Mouse (Mus musculus): ENCODE results near the gene Pak3. TPM values are rescaled to one million over a fixed set of nuclear protein-coding genes. Genes with fewer than 3 reads are reported as not detected.
"Not testable (repeated sequence)": the region's sequence is repeated elsewhere in the genome, so short reads cannot be mapped to it uniquely, and the experiment has no call there.

The Pak3 gene
- polyA plus RNA-seq (2012) = not detected in 2 replicates

DNA sequence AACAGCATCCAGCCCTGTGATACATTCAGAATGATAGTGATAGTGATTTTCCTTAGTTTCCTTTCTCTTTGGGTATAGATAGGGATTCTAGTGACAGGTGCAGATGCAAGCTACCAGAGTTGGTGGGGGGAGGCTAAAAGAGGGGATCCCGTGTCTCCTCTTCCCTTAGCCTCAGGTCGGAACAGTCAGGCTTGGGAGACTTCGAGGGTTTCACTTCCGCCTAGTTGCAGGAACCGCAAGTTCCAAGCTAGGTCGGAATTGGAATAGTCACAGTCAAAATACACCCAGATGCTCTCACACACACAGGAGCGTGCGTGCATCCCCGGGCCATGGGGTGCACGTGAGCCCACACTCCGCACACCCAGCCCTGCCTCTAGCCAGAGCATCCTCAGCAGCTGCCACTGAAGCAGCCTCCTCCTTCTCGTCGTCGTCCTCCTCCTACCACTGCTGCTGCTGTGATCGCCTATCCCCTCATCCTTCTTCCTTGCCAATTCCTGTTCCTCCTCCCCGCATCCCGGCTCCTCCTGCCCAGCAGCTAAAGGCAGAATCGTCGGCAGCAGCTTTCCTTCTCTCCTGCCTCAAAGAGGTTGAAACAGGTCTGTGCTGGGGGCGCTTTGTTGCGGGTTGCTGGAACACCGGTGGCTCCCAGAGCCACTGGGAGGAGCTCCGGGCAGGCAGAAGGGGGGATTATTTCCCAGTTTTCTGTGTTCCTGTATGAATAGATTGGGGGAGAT lies at the start of gene Pak3:
TSS of gene Pak3 (plus strand) at position 424 of the 734 bp plus-strand sequence.
- no peaks in the 10 kb centered on the region for H3K4me1 ChIP-seq (ENCODE audit: control insufficient read depth)
- peaks cover 9% of the 10 kb centered on the region for H3K27me3 ChIP-seq (ENCODE audit: control insufficient read depth)
- peaks cover 2% of the 10 kb centered on the region; the same call in 1 of the 2 replicates for H3K9me3 ChIP-seq (ENCODE audit: control insufficient read depth, low read length)
- no peak within 1 kb of the TSS for H3K4me3 ChIP-seq (replicated peaks)
- TF ChIP-seq GATA1 (IDR thresholded peaks at IDR 0.05; ENCODE audit: low read length) (no peak), TAL1 (IDR thresholded peaks at IDR 0.05; ENCODE audit: low read length) (no peak)
- no peaks in the 10 kb centered on the region for H3K36me3 ChIP-seq (ENCODE audit: control insufficient read depth)

DNA sequence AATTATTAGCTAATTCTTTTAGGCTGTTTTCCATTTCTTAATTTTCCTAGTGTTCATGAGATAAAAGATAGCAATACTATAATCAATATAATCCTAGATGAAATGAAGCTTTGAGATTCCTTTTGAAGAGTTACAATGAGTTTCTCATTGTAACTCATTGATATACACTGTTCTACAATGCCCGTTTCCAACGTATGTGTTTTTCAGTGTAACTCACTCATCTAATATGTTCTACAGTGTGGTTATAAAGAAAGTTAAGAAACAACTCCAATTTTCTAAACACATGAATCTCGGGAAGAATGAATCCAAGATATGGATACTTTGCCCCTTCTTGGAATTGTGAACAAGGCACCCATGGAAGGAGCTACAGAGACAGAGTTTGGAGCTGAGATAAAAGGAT lies 35.5 kb upstream of the Pak3 start:
- Histone ChIP-seq H3K27me3 (ENCODE audit: control insufficient read depth) (no peaks in the 10 kb centered on the region), H3K9me3 (ENCODE audit: control insufficient read depth, low read length) (no peaks in the 10 kb centered on the region), H3K4me1 (ENCODE audit: control insufficient read depth) (no peaks in the 10 kb centered on the region), H3K36me3 (ENCODE audit: control insufficient read depth) (no peaks in the 10 kb centered on the region), H3K4me3 (replicated peaks) (no peak overlapping the region)
- TF ChIP-seq TAL1 (IDR thresholded peaks at IDR 0.05; ENCODE audit: low read length) (no peak), GATA1 (IDR thresholded peaks at IDR 0.05; ENCODE audit: low read length) (no peak)

DNA sequence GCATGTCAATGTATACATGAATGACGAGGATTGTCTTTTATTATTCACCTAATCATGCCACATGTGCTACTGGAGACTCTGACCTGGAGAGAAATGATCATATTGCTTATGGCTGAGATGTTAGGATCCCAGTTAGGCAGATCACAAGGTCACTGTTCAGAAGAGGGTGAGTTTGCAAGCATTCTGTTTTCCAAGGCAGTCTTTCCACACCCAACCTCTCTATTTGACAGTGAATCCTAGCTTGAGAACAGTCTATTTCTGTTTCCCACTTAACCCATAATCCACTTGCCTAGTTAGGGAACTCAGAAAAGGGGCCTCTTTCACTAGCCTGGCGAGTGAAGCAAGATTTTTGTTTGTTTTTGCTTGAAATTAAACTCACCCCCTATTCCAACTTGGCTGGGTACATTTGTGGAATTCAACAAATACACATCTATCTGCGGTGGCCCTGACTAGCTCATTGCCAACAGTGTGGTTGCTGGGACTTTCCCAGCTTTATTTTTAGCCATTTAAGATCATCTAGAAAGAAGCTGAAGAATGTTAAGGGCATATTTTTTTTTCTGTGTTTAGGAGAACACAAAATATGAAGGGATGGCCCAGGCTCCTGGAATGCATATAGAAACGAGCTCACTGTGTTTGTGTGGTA lies 17.2 kb upstream of the Pak3 start:
- no peaks in the 10 kb centered on the region for H3K9me3 ChIP-seq (ENCODE audit: control insufficient read depth, low read length)
- H3K4me1 ChIP-seq (ENCODE audit: control insufficient read depth) = no peaks in the 10 kb centered on the region
- H3K4me3 ChIP-seq (replicated peaks) = no peak overlapping the region
- no peaks in the 10 kb centered on the region for H3K27me3 ChIP-seq (ENCODE audit: control insufficient read depth)
- no peaks in the 10 kb centered on the region for H3K36me3 ChIP-seq (ENCODE audit: control insufficient read depth)
- TF ChIP-seq GATA1 (IDR thresholded peaks at IDR 0.05; ENCODE audit: low read length) = no peak
- TF ChIP-seq TAL1 (IDR thresholded peaks at IDR 0.05; ENCODE audit: low read length) = no peak

DNA sequence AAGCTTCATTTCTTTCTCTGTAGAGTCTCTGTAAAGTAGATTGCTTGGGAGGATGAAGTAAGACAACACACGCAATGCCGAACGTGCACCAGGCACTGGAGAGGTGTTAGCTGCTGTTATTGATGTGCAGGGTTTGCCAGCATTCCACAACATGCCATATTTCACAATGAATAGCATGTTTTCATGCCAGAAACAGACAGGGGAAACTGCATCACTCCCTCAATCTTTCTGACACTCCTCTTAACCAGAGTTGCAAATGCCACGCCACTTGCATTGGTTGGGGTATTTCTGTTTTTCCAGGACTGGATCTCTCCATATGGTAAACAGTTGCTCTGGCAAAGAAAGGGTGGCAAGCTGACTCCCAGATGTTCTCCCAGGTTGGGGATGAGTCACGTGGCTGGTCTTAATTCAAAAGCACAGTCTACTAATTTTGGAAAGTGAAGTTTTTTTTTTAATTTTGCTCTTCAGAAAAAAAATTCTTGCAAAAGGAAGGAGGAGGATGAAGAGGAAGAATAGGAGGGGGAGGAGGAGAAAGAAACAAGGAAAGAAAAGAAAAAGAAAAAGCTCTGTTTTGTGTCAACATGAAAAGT lies 16.5 kb upstream of the Pak3 start:
- Histone ChIP-seq H3K4me3 (replicated peaks) (no peak overlapping the region), H3K27me3 (ENCODE audit: control insufficient read depth) (no peaks in the 10 kb centered on the region), H3K36me3 (ENCODE audit: control insufficient read depth) (no peaks in the 10 kb centered on the region), H3K4me1 (ENCODE audit: control insufficient read depth) (no peaks in the 10 kb centered on the region), H3K9me3 (ENCODE audit: control insufficient read depth, low read length) (no peaks in the 10 kb centered on the region)
- no peak for TF ChIP-seq TAL1 (IDR thresholded peaks at IDR 0.05; ENCODE audit: low read length)

DNA sequence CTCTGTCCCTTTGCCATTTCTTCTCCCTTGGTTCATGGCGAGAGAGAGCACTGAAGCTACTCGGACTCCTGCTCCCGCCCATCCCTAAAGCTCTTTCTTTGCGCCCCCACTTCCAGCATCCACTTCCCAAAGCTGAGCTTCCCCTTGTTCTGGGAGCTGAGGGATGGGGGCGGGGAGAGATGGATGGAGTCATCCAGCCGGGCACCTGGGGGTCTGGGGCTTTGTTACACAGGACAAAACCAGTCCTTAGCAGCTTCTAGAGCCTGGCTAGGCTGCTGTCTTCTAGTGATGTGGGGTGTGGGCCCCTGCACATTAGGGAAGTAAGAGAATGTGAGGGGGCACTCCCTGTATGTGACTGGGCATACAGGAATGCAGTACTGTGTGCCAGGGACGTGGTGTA lies 526 bp downstream of the Pak3 start:
- Histone ChIP-seq H3K9me3 (ENCODE audit: control insufficient read depth, low read length) (peaks cover 2% of the 10 kb centered on the region; the same call in 1 of the 2 replicates), H3K36me3 (ENCODE audit: control insufficient read depth) (no peaks in the 10 kb centered on the region), H3K4me3 (replicated peaks) (no peak overlapping the region), H3K4me1 (ENCODE audit: control insufficient read depth) (no peaks in the 10 kb centered on the region), H3K27me3 (ENCODE audit: control insufficient read depth) (peaks cover 9% of the 10 kb centered on the region)
- no peak for TF ChIP-seq GATA1 (IDR thresholded peaks at IDR 0.05; ENCODE audit: low read length)
- no peak for TF ChIP-seq TAL1 (IDR thresholded peaks at IDR 0.05; ENCODE audit: low read length)

DNA sequence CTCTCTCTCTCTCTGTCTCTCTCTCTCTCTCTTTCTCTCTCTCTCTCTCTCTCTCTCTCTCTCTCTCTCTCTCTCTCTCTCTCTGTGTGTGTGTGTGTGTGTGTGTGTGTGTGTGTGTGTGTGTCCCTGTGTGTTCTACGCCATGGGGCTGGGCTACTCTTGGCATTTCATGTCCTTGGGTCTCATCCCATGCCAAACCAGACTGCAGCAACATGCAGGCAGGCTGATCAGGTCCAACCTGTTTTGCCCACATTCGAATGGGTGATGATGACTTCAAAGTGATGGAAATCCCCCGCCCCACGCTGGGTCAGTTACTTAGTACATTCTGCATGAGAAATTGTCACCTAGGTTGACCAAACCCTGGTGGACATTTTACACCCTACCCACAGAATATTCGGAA lies 1.1 kb downstream of the Pak3 start:
- not testable (repeated sequence) for H3K4me3 ChIP-seq (replicated peaks); H3K9me3 ChIP-seq (ENCODE audit: control insufficient read depth, low read length); H3K27me3 ChIP-seq (ENCODE audit: control insufficient read depth); H3K36me3 ChIP-seq (ENCODE audit: control insufficient read depth); H3K4me1 ChIP-seq (ENCODE audit: control insufficient read depth)

DNA sequence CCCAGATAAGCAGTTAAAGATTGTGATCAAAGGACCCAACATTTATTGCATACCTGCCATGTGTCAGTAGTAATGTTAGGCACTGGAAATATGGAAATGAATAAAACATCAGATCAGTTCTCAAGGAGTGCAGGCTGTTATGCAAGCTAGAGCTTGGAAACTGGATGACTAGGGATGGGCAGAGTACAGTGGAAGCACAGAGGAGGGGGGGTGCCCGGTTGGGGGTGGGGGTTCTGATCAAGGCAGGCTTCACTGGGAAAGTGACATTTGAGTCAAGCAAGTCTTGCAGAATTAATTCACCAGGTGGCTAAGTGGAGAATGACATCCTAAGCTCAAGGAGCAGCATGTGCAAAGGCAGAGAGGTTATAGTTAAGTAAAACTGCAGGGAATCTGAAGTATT lies 1.8 kb downstream of the Pak3 start:
- Histone ChIP-seq H3K36me3 (ENCODE audit: control insufficient read depth) (no peaks in the 10 kb centered on the region), H3K4me3 (replicated peaks) (no peak overlapping the region), H3K9me3 (ENCODE audit: control insufficient read depth, low read length) (peaks cover 2% of the 10 kb centered on the region; the same call in 1 of the 2 replicates), H3K4me1 (ENCODE audit: control insufficient read depth) (no peaks in the 10 kb centered on the region), H3K27me3 (ENCODE audit: control insufficient read depth) (peaks cover 9% of the 10 kb centered on the region)
- TF ChIP-seq TAL1 (IDR thresholded peaks at IDR 0.05; ENCODE audit: low read length) (no peak), GATA1 (IDR thresholded peaks at IDR 0.05; ENCODE audit: low read length) (no peak)

DNA sequence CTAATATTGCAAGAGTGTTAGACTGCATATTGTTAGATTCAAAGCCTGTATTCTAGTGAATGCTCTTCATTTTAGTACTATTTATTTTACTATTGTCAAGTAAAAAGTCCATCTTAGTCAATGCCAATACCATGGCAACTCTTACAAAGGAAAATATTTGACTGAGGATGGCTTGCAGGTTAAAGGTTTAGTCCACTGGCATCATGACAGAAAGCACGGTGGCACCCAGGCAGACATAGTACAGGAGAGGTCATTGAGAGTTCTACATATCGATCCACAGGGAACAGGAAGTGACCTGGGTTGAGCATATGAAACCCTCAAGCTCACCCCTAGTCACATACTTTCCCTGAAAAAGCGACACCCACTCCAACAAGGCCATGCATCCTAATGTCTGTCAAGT lies 13.9 kb downstream of the Pak3 start:
- H3K4me3 ChIP-seq (replicated peaks) = no peak overlapping the region
- no peaks in the 10 kb centered on the region for H3K9me3 ChIP-seq (ENCODE audit: control insufficient read depth, low read length)
- TF ChIP-seq GATA1 (IDR thresholded peaks at IDR 0.05; ENCODE audit: low read length) = no peak
- TF ChIP-seq TAL1 (IDR thresholded peaks at IDR 0.05; ENCODE audit: low read length) = no peak
- H3K27me3 ChIP-seq (ENCODE audit: control insufficient read depth) = no peaks in the 10 kb centered on the region
- no peaks in the 10 kb centered on the region for H3K4me1 ChIP-seq (ENCODE audit: control insufficient read depth)
- H3K36me3 ChIP-seq (ENCODE audit: control insufficient read depth) = no peaks in the 10 kb centered on the region

DNA sequence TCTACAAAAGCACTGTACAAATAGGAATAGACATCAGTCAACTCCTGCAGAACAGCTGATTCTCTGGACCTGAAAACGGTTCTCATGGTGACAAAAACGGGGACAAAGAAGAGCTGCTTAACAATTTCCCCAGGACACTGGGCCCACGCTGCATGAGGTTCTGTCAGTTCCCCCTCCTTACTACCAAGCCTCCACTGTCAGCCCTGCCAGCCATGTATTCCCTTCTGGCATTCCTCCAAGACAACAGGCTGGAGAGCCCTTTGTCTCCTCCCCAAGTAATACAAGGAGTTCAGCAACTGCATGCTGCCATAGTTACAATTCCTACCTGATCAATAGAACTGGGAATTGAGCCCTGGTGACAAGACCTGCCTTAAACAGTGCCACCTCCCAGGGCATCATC lies 15.2 kb downstream of the Pak3 start:
- Histone ChIP-seq H3K4me3 (replicated peaks) (no peak overlapping the region), H3K36me3 (ENCODE audit: control insufficient read depth) (no peaks in the 10 kb centered on the region), H3K27me3 (ENCODE audit: control insufficient read depth) (no peaks in the 10 kb centered on the region), H3K4me1 (ENCODE audit: control insufficient read depth) (no peaks in the 10 kb centered on the region), H3K9me3 (ENCODE audit: control insufficient read depth, low read length) (no peaks in the 10 kb centered on the region)
- no peak for TF ChIP-seq TAL1 (IDR thresholded peaks at IDR 0.05; ENCODE audit: low read length)
- no peak for TF ChIP-seq GATA1 (IDR thresholded peaks at IDR 0.05; ENCODE audit: low read length)

Data from erythroblast, embryonic 14.5 days (primary cell).